Mouse (Mus musculus): ENCODE data around the gene Upp2.
A peak's percentile ranks its signal among the peaks of the same experiment; 100 is the strongest.

The Upp2 gene

GRCm38 (mm10) chr2:58669114-58669513, 102.0 kb downstream of the Upp2 start:
- no peak for DNase-seq (ENCODE audit: low read depth in 2 of 2, low spot score in 2 of 2)

DNA sequence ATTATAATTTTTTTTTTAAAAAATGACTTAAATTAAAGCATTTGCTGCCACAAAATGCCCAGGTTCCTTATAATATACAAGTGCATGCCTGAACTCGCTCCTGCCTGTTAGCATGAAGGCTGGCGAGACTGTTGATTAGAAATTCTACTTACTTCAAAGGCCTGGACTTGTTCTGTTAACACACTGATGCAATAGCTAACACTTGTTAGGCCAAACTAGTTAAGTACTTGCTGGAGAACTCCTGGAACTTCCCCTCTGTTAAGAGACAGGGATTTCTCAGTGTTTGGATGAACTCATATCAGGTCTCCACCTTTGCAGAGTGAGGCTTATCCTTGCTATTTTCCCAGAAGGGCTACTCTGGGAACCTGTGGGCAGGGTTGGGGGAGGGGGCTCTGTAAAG, 105.4 kb downstream of the Upp2 start:
- no peak for DNase-seq (ENCODE audit: low read depth in 2 of 2, low spot score in 2 of 2)

DNA sequence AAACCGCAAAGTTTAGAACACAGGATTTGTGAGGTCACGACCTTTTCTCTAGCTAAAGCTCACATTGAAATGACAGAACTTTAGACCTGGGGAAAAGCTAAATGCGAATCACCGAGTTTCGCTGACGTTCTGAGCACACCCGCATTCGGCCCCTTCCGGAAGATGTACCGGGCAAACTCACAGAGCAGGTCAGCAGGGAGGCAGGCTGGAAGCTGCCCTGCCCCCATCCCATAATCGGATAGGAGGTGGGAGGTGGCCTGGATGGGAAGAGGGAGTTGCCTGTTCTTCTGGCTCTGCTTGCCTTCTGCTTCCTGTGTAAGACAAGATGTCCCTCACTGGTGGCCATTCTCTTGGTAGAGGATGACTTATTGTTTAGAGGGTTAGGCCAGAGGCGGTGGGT, 112.9 kb downstream of the Upp2 start:
- DNase-seq (ENCODE audit: low read depth in 2 of 2, low spot score in 2 of 2) = no peak

DNA sequence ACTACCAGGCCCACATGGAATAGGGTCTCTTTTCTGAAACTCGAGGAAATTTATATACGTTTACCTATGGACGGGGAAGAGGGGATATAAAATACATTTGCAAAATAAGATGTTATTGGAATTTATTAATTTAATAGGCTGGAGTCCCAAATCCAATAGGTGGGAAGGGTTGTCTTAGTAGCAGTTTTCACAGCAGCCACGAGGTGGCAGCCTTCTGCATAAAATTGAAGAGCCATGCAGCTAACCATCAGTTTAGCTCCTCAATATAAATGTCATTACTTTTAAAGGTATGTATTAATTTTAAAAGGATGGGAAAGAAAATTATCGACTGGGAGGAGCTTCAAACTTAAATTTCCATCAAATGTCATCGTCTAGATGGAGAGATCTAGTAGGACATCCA, 113.7 kb downstream of the Upp2 start:
- DNase-seq (ENCODE audit: low read depth in 2 of 2, low spot score in 2 of 2) = peak in 1 of 2 experiments; percentile 14

GRCm38 (mm10) chr2:58681394-58681793, 114.3 kb downstream of the Upp2 start:
- no peak for DNase-seq (ENCODE audit: low read depth in 2 of 2, low spot score in 2 of 2)

GRCm38 (mm10) chr2:58697501-58697900, 130.4 kb downstream of the Upp2 start:
- DNase-seq (ENCODE audit: low read depth in 2 of 2, low spot score in 2 of 2) = no peak

GRCm38 (mm10) chr2:58699931-58700330, 132.8 kb downstream of the Upp2 start:
- DNase-seq (ENCODE audit: low read depth in 2 of 2, low spot score in 2 of 2) = no peak

- DNase-seq (ENCODE audit: low read depth in 2 of 2, low spot score in 2 of 2) = no peak
Observed at GRCm38 (mm10) chr2:58700354-58700753, 133.3 kb downstream of the Upp2 start.

- DNase-seq (ENCODE audit: low read depth in 2 of 2, low spot score in 2 of 2) = no peak
Observed at GRCm38 (mm10) chr2:58701627-58702026, 134.5 kb downstream of the Upp2 start.

- DNase-seq (ENCODE audit: low read depth in 2 of 2, low spot score in 2 of 2) = no peak
Observed at GRCm38 (mm10) chr2:58703226-58703625, 136.1 kb downstream of the Upp2 start.

GRCm38 (mm10) chr2:58703646-58704045, 136.5 kb downstream of the Upp2 start:
- no peak for DNase-seq (ENCODE audit: low read depth in 2 of 2, low spot score in 2 of 2)

- DNase-seq (ENCODE audit: low read depth in 2 of 2, low spot score in 2 of 2) = no peak
Observed at GRCm38 (mm10) chr2:58704576-58704975, 137.5 kb downstream of the Upp2 start.

DNA sequence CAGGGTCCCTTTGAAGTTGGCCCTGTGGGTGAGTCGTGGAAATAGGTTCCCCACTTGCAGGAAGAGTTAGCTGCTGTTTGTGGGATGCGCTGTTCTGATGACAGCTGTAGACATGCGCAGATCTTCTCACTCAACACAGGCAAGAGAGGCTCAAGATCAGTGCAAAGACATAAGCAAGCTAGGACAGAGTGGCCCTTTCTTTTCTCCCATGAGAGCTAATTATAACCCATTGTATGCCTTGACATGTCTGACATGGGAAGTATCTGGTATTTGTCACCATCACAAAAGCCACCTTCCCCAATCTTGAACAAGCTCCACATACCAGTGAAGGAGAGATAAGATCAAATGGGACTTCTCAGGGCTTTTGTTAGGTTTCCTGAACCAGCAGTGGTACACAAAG, 140.6 kb downstream of the Upp2 start:
- DNase-seq (ENCODE audit: low read depth in 2 of 2, low spot score in 2 of 2) = no peak

- no peak for DNase-seq (ENCODE audit: low read depth in 2 of 2, low spot score in 2 of 2)
Observed at GRCm38 (mm10) chr2:58710234-58710633, 143.1 kb downstream of the Upp2 start.

DNA sequence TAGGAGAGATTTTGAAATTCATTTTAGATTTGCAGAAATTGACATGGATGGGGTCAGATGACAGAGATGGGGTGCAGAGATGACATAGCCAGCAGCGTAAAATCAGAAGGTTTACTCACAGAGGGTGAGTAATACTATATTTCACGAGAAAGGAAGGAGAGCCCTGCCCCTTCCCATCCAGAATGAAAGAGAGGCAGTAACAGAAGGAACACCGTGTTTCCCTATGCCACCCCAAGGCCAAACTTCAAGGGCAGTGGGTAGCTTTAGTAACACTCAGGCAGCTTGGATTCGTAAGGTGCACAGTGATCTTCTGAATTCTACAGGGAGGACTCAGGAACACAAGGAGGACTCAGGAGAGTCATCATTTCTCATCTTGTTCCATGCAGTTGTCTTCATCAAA, 144.0 kb downstream of the Upp2 start:
- no peak for DNase-seq (ENCODE audit: low read depth in 2 of 2, low spot score in 2 of 2)

DNA sequence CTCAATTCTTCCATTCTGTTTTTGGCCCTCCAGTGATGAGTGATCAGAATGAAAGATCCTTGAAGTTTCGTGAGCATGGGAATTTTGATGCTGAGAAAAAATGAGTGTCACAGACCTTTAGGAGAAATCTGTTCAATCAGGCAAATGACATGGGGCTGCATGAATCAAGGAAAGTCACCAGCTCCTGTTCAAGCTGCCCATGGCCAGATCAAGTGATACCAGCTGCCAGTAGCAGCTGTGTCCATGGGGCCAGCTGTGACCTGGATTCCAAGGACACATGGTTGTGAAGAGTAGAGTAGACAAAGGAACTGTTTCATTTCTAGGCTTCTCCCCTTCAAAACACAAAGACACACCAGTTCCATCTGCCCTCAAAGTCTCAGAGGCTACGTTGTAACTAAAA, 144.4 kb downstream of the Upp2 start:
- DNase-seq (ENCODE audit: low read depth in 2 of 2, low spot score in 2 of 2) = no peak

GRCm38 (mm10) chr2:58711935-58712334, 144.8 kb downstream of the Upp2 start:
- DNase-seq (ENCODE audit: low read depth in 2 of 2, low spot score in 2 of 2) = no peak

- DNase-seq (ENCODE audit: low read depth in 2 of 2, low spot score in 2 of 2) = no peak
Observed at GRCm38 (mm10) chr2:58717898-58718297, 150.8 kb downstream of the Upp2 start.

DNA sequence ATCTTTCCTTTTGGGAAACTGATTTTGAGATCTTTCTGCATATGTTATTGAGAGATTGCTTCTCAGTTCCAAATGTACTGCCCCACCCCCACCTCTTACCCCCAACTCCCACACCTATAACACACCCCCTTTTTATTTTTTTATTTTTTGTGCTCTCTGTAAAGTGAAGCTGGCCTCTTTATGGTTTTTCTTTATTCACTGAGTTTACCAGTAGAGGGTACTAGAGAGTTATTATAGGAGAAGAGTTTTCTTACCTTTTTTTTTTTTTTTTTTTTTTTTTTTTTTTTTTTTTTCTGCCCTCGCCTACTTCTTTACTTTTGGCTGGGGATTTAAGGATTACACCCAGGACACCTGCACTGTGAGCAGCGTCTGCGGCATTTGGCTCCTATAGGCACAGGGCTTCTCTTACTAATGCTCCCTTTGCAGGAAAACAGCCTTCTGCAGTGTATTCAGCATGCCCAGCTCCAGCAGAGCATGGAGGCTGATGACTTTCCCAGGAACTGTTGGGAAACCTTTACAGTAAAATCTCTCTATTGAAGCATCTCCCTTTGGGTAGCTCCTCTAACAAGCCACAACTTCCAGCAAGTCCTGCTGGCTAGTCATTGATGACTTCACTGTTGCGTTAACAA, 170.2 kb downstream of the Upp2 start:
- DNase-seq (ENCODE audit: low read depth in 2 of 2, low spot score in 2 of 2) = no peak

GRCm38 (mm10) chr2:58741213-58741612, 174.1 kb downstream of the Upp2 start:
- no peak for DNase-seq (ENCODE audit: low read depth in 2 of 2, low spot score in 2 of 2)

- DNase-seq (ENCODE audit: low read depth in 2 of 2, low spot score in 2 of 2) = no peak
Observed at GRCm38 (mm10) chr2:58742026-58742425, 174.9 kb downstream of the Upp2 start.

GRCm38 (mm10) chr2:58743446-58743845, 176.3 kb downstream of the Upp2 start:
- no peak for DNase-seq (ENCODE audit: low read depth in 2 of 2, low spot score in 2 of 2)

DNA sequence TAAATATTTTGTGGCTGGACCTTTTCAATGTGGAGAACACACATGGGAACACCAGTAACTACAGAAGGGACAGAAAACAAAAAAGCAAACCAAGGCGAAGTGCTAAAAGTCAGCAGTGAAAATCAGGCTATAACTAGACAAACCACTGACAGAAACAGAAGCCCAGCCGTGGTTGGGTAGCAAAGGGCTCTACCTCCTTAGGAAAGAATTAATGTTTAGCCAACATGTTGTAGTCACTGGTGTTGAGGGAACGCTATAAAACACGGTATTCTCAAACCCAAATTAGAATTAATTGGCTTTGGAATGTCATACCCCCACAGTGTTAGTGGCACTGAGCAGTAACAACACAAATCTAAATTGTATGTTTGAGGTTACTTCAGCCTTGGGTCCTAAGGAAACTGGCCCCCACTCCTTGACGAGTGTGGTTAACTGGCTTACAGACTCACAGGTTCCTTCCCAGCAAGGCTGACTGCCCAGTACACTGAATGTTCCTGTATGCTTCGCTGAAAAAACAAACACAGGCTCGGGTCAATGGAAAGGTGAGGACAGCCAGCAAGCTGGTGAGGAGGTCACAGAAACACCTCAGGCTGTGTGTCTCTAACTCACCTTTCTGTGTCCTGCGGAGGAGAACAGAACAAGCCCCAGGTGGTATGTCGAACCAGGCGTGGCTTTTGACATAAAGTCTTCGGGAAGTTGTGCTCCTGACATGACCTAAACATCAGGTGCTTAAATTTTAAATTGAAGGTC, 180.6 kb downstream of the Upp2 start:
- DNase-seq (ENCODE audit: low read depth in 2 of 2, low spot score in 2 of 2) = no peak

Data from CD8-positive naive resting alpha-beta T cell, adult 2 months (primary cell).